Comparison of ENCODE assay signal across 8 mouse cellular contexts in genomic region chr12:54489675-54490074, GRCm38 (mm10).
DNase-seq lines count a peak whose midpoint lies in the region; ATAC-seq and TF ChIP-seq lines count a peak whose summit lies in the region.

No protein-coding gene starts in this region.

- TF ChIP-seq CTCF in lung, postnatal 0 days (IDR thresholded peaks at IDR 0.05), result peak; percentile 89

- peaks cover 16% of the 10 kb centered on the region; the same call in 1 of the 2 replicates for H3K27me3 ChIP-seq in hindbrain, embryonic 10.5 days (ENCODE audit: insufficient read depth, poor library complexity, severe bottlenecking)
- H3K27me3 ChIP-seq in lung, postnatal 0 days (replicated peaks; ENCODE audit: insufficient read depth, low read length), result peaks cover 36% of the 10 kb centered on the region

- H3K9me3 ChIP-seq in hindbrain, embryonic 10.5 days, result no peaks in the 10 kb centered on the region
- no peaks in the 10 kb centered on the region for H3K9me3 ChIP-seq in lung, postnatal 0 days (ENCODE audit: low read length)

- peak; percentile 67 for DNase-seq in MN1 (ENCODE audit: low spot score)
- peak; percentile 34 for DNase-seq in cerebellum, adult 8-10 months
- DNase-seq in frontal cortex, adult 2 months (ENCODE audit: extremely low spot score in 1 of 2, low spot score in 1 of 2), result peak; percentile 50 to 89
- DNase-seq in hindbrain, embryonic 10.5 days (ENCODE audit: low spot score), result peak; percentile 72
- DNase-seq in layer of hippocampus, adult 8-10 months (ENCODE audit: low spot score in 2 of 2), result peak; percentile 46 to 73
- DNase-seq in lung, postnatal 0 days (ENCODE audit: low spot score), result peak; percentile 88
- DNase-seq in retina, postnatal 1 day, result peak; percentile 78
- peak; percentile 56 for DNase-seq in urinary bladder, postnatal 25 days (ENCODE audit: low spot score)

- H3K4me1 ChIP-seq in hindbrain, embryonic 10.5 days (replicated peaks), result peaks cover 4% of the 10 kb centered on the region; the same call in 1 of the 2 replicates
- no peaks in the 10 kb centered on the region for H3K4me1 ChIP-seq in lung, postnatal 0 days (ENCODE audit: insufficient read depth, low read depth, low read length)

- no peak overlapping the region for H3K27ac ChIP-seq in hindbrain, embryonic 10.5 days
- H3K27ac ChIP-seq in lung, postnatal 0 days (ENCODE audit: low read length), result no peak overlapping the region

- no peak for TF ChIP-seq EP300 in lung, postnatal 0 days (IDR thresholded peaks at IDR 0.05)

- no peak overlapping the region for H3K4me3 ChIP-seq in hindbrain, embryonic 10.5 days
- no peak overlapping the region for H3K4me3 ChIP-seq in lung, postnatal 0 days (ENCODE audit: low read depth, low read length)

- H3K36me3 ChIP-seq in hindbrain, embryonic 10.5 days, result no peaks in the 10 kb centered on the region
- no peaks in the 10 kb centered on the region for H3K36me3 ChIP-seq in lung, postnatal 0 days (ENCODE audit: insufficient read depth, low read length)

- no peak overlapping the region for H3K4me2 ChIP-seq in lung, postnatal 0 days (replicated peaks; ENCODE audit: low read depth, low read length)

- peak; percentile 73 for ATAC-seq in lung, postnatal 0 days

- no peak overlapping the region for H3K9ac ChIP-seq in lung, postnatal 0 days (replicated peaks; ENCODE audit: low read depth)

- 5% methylated on average over 8 of the region's 8 CpGs for WGBS in hindbrain, embryonic 10.5 days
- 1% methylated on average over 8 of the region's 8 CpGs for WGBS in lung, postnatal 0 days

Comparison
In these comparisons a context has a peak if more than half of its experiments do, and no peak if none do; other contexts are left out.
1. DNase-seq: peak in every context shown above with its lines; median percentile 88 in lung, postnatal 0 days; 78 in retina, postnatal 1 day; 72 in hindbrain, embryonic 10.5 days; 70 in frontal cortex, adult 2 months; 67 in MN1; 60 in layer of hippocampus, adult 8-10 months; 56 in urinary bladder, postnatal 25 days; 34 in cerebellum, adult 8-10 months.